Mouse (Mus musculus): Measurements from ENCODE around the gene Ncor2.

DNA sequence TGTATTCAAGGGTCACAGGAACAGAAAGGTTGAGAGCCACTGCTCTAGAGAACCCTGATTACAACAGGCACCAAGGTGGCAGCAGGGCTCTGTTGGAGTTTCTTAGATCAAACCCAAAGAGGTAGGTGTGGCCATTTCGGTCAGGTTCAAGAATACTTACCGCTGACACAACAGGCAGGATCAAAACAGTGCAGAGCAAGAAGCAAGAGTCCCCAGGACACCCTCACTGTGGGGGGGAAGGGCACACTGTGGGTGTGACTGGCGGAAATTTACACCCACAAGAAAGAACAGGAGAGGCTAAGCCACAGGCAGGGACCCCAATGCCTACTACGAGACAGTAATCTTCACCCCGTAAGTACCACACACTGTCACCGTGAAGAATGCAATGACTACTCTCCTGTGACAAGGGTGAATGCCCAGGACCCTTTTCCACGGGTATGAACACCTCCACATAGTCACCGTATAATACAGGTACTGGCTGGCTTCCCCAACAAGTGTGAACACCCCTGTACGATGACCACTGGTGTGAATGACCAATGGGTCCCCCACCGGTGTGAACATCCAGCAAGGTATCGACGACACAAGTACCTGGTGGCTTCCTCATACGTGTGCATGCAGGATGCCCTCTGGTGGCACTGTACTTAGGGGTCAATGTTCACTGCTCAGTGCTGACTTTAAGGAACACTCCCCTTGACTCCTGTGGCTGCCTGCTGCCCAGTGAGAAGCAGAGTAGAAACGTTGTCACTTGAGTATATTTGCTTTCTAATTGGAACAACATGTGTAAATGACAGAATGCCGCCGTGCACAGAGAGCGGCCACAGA lies 162.4 kb downstream of the Ncor2 start:
- no peak for TF ChIP-seq POLR2A (IDR thresholded peaks at IDR 0.05; ENCODE audit: extremely low read depth, insufficient read depth, low read length)
- TF ChIP-seq CTCF (IDR thresholded peaks at IDR 0.05; ENCODE audit: extremely low read depth, insufficient read depth, low read length), result no peak

Measured in cortical plate, adult 2 months (tissue).